Mouse (Mus musculus): ENCODE measurements at regions not wholly inside any gene's neighbourhood (a gene's known extent, or its start where the extent isn't known, plus 50 kb on each side); places are given as distances from the start of the nearest gene placed in this dataset.
"Not testable (repeated sequence)": the region's sequence is repeated elsewhere in the genome, so short reads cannot be mapped to it uniquely, and the experiment has no call there.

DNA sequence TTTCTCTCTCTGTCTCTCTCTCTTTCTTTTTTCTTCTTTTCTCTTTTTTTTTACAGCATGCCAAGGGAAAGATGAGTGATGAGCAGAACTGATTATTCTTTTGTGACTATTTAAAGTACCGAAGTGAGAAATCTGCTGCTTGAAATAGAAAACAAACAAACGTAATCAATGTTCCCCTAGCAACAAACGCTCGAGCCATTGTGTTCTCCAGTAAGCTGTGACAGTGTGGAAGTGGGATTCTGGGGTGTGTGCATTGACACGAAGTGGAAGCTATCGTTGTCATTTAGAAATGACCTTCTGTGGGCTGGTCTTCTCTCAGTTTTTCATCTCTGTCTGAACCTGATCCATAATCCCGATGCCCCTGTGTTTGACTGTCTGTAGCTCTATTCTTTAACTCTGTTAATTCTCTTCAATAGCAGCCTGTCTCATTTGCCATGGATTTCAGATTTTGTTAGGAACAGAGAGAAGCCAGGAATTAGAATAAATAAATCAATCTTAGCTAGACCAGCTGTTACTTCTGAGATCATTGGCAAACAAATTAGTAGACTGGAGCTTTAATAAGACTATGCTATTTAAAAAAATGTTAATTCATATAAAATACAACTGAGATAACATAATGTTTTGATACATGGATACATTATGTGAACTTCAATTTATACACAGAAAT is 207.5 kb upstream of the Kcnj3 start:
- no peaks in the 10 kb centered on the region for H3K4me1 ChIP-seq (ENCODE audit: insufficient read depth)
- no peaks in the 10 kb centered on the region for H3K36me3 ChIP-seq (ENCODE audit: insufficient read depth)
- H3K4me3 ChIP-seq (ENCODE audit: low read depth, low read length), result no peak overlapping the region
- no peak for TF ChIP-seq CTCF (IDR thresholded peaks at IDR 0.05; ENCODE audit: low read depth)
- peak overlapping the region; percentile 46; the same call in 1 of the 2 replicates for H3K27ac ChIP-seq (ENCODE audit: low read depth, low read length)
- 0 out of 2 replicates have a peak overlapping the region, but pooled peaks have one; percentile 21 for H3K4me2 ChIP-seq (ENCODE audit: low read depth)
- 32% methylated on average over 7 of the region's 7 CpGs for WGBS
- no peaks in the 10 kb centered on the region for H3K9me3 ChIP-seq (ENCODE audit: low read length)
- no peak overlapping the region for H3K9ac ChIP-seq
- no peaks in the 10 kb centered on the region for H3K27me3 ChIP-seq (ENCODE audit: insufficient read depth, low read length)
- peak; percentile 60 for DNase-seq
- peak; percentile 85 for ATAC-seq

DNA sequence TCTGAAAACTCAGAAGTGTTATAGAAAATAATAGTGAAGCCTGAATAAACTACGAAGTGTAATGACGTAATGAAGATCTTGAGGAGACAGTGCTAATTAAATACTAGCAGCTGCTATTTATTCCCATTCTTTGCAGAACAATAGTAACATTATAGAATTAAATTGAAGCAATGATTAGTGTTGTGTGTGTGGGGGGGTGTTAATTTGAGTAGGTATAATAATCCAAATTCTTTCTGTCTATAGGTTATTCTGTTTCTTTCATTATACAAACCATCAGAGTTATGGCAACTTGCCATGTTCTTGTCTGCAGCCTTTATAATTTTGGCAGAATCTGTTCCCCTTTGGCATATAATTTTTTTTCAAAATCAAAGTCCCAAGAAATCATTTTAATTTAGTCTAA is 203.9 kb upstream of the Kcnj3 start:
- H3K27ac ChIP-seq (ENCODE audit: low read depth, low read length), result no peak overlapping the region
- ATAC-seq, result no peak
- H3K9me3 ChIP-seq (ENCODE audit: low read length), result no peaks in the 10 kb centered on the region
- H3K4me1 ChIP-seq (ENCODE audit: insufficient read depth), result no peaks in the 10 kb centered on the region
- H3K4me3 ChIP-seq (ENCODE audit: low read depth, low read length), result no peak overlapping the region
- H3K4me2 ChIP-seq (ENCODE audit: low read depth), result no peak overlapping the region
- H3K27me3 ChIP-seq (ENCODE audit: insufficient read depth, low read length), result no peaks in the 10 kb centered on the region
- 30% methylated on average over 2 of the region's 2 CpGs for WGBS
- H3K9ac ChIP-seq, result no peak overlapping the region
- TF ChIP-seq CTCF (IDR thresholded peaks at IDR 0.05; ENCODE audit: low read depth), result no peak
- H3K36me3 ChIP-seq (ENCODE audit: insufficient read depth), result no peaks in the 10 kb centered on the region
- no peak for DNase-seq

DNA sequence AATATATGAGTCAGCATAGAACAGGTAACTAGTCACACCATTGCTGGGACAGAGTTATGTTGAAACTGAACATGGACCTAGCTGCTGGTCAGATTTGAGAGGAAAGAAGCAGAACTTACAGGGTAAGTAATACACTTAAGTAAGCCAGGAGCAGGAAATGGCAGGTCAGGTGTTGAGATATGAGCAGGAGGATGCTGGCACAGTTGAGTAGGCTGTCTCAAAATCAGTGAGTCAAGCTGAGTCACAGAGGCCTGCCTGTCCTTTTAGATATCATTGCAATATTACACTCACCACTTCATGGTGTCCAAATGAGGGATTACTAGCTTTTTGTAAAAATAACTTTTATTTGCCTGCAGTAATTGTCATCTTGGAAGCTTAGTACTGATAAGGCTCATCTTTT is 182.6 kb upstream of the Kcnj3 start:
- H3K36me3 ChIP-seq (ENCODE audit: insufficient read depth), result no peaks in the 10 kb centered on the region
- TF ChIP-seq CTCF (IDR thresholded peaks at IDR 0.05; ENCODE audit: low read depth), result no peak
- no peak for DNase-seq
- H3K27me3 ChIP-seq (ENCODE audit: insufficient read depth, low read length), result no peaks in the 10 kb centered on the region
- H3K4me2 ChIP-seq (ENCODE audit: low read depth), result no peak overlapping the region
- no peaks in the 10 kb centered on the region for H3K4me1 ChIP-seq (ENCODE audit: insufficient read depth)
- H3K27ac ChIP-seq (ENCODE audit: low read depth, low read length), result no peak overlapping the region
- no peak overlapping the region for H3K4me3 ChIP-seq (ENCODE audit: low read depth, low read length)
- no peak overlapping the region for H3K9ac ChIP-seq
- ATAC-seq, result no peak
- H3K9me3 ChIP-seq (ENCODE audit: low read length), result no peaks in the 10 kb centered on the region

DNA sequence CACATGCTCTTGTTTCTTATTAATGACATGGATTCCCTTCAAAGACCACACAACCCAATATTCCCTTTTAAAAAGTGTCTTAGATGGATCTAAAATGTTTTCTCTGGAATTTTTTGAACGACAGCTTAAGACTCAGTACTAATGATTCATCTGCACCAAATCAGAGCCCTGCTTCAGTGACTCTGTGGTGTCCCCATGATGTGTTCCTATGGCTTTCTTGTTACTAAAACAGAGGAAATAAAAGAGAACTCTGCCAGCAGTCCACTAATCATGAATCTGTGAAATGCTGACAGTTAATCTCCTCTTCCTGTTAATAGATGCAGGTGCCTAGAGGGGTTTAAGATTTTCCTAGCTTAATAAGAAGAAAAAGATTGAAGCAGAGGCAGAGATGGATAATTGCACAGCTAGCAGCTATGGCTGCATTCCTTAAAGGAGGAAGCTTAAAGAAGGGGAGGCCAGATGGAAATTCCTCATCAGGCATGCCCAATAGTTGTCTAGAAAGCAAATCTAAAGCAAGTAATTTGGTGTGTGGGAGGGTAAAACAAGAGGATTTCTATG is 173.0 kb upstream of the Kcnj3 start:
- Histone ChIP-seq H3K4me1 (ENCODE audit: insufficient read depth) (no peaks in the 10 kb centered on the region), H3K36me3 (ENCODE audit: insufficient read depth) (no peaks in the 10 kb centered on the region), H3K4me3 (ENCODE audit: low read depth, low read length) (no peak overlapping the region), H3K4me2 (ENCODE audit: low read depth) (no peak overlapping the region), H3K27me3 (ENCODE audit: insufficient read depth, low read length) (no peaks in the 10 kb centered on the region), H3K9me3 (ENCODE audit: low read length) (no peaks in the 10 kb centered on the region), H3K27ac (ENCODE audit: low read depth, low read length) (no peak overlapping the region), H3K9ac (no peak overlapping the region)
- TF ChIP-seq CTCF (IDR thresholded peaks at IDR 0.05; ENCODE audit: low read depth), result no peak
- ATAC-seq (no peak), DNase-seq (no peak)
- 10% methylated on average over 1 of the region's 1 CpGs for whole genome bisulfite sequencing

DNA sequence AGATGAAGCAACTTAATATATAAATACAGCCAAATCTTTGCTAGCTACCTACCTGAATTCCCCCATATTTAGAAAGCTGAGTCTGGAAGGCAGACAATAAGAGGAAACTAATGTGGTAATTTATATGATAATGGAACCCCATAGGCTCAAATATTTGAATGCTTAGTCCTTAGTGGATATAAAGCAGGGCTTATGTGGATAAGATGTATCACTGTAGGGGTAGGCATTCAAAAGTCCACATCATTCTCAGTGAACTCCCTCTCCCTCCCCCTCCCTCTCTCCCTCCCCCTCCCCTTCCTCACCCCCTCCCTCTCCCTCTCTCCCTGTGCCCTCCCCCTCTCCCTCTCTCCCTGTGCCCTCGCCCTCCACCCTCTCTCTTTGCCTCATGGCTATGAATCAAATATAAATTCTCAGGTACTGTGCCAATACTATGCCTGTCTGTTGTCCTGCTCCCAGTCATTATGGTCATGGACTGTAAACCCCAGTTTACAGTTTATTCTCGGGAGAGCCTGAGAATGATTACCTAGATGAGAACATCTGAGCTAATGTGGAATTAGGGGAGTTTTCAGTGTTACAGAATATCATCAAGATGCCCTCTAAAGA is 171.8 kb upstream of the Kcnj3 start:
- Histone ChIP-seq H3K9ac (no peak overlapping the region), H3K27ac (ENCODE audit: low read depth, low read length) (no peak overlapping the region), H3K4me1 (ENCODE audit: insufficient read depth) (no peaks in the 10 kb centered on the region), H3K36me3 (ENCODE audit: insufficient read depth) (no peaks in the 10 kb centered on the region), H3K27me3 (ENCODE audit: insufficient read depth, low read length) (no peaks in the 10 kb centered on the region), H3K4me2 (ENCODE audit: low read depth) (no peak overlapping the region), H3K4me3 (ENCODE audit: low read depth, low read length) (no peak overlapping the region), H3K9me3 (ENCODE audit: low read length) (no peaks in the 10 kb centered on the region)
- 77% methylated on average over 1 of the region's 2 CpGs for WGBS
- no peak for DNase-seq
- ATAC-seq, result no peak
- TF ChIP-seq CTCF (IDR thresholded peaks at IDR 0.05; ENCODE audit: low read depth), result no peak

DNA sequence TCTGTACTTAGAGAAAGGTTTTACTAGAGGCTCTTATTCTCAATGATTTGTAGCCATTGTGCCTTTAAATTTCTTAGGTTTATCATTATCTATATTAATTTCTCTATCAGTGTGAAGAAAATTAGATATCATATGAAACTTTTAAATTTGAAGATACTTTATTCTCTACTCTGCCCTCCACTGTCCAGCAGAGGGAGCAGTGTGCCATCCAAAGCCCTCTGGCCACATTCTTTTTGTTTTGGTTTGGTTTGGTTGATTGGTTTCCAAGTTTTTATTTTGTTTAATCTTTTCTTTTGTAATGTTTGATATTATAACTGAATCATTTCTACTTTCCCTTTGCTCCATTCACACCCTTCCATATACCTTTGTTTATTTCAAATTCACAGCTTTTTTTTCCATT is 129.4 kb upstream of the Kcnj3 start:
- Histone ChIP-seq H3K9ac (no peak overlapping the region), H3K27ac (ENCODE audit: low read depth, low read length) (no peak overlapping the region), H3K36me3 (ENCODE audit: insufficient read depth) (no peaks in the 10 kb centered on the region), H3K4me2 (ENCODE audit: low read depth) (no peak overlapping the region), H3K9me3 (ENCODE audit: low read length) (no peaks in the 10 kb centered on the region), H3K27me3 (ENCODE audit: insufficient read depth, low read length) (no peaks in the 10 kb centered on the region), H3K4me3 (ENCODE audit: low read depth, low read length) (no peak overlapping the region), H3K4me1 (ENCODE audit: insufficient read depth) (no peaks in the 10 kb centered on the region)
- DNase-seq (peak; percentile 29), ATAC-seq (no peak)
- TF ChIP-seq CTCF (IDR thresholded peaks at IDR 0.05; ENCODE audit: low read depth), result peak; percentile 57

DNA sequence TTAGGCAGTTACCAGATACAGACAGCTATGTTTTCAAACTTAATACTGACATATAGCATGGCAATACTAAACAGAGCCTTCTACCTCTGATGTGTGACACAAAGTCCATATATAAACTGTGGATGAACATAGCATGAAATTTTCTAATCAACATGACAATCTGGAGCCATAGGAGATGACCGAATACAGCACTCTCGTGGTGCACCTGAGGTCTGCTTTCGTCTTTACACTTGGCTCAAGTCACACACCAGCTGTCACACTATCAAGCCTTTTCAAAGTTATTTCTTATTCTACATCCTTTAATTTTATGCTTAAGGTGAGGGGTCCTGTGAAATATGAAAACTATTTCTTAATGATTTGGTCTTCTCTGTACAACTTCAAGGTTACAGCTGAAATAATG is 120.1 kb upstream of the Kcnj3 start:
- no peak for TF ChIP-seq CTCF (IDR thresholded peaks at IDR 0.05; ENCODE audit: low read depth)
- Histone ChIP-seq H3K27me3 (ENCODE audit: insufficient read depth, low read length) (no peaks in the 10 kb centered on the region), H3K4me1 (ENCODE audit: insufficient read depth) (no peaks in the 10 kb centered on the region), H3K36me3 (ENCODE audit: insufficient read depth) (no peaks in the 10 kb centered on the region), H3K9ac (no peak overlapping the region), H3K9me3 (ENCODE audit: low read length) (no peaks in the 10 kb centered on the region), H3K27ac (ENCODE audit: low read depth, low read length) (no peak overlapping the region), H3K4me2 (ENCODE audit: low read depth) (no peak overlapping the region), H3K4me3 (ENCODE audit: low read depth, low read length) (no peak overlapping the region)
- WGBS, result 78% methylated on average over 3 of the region's 3 CpGs
- no peak for ATAC-seq
- no peak for DNase-seq

DNA sequence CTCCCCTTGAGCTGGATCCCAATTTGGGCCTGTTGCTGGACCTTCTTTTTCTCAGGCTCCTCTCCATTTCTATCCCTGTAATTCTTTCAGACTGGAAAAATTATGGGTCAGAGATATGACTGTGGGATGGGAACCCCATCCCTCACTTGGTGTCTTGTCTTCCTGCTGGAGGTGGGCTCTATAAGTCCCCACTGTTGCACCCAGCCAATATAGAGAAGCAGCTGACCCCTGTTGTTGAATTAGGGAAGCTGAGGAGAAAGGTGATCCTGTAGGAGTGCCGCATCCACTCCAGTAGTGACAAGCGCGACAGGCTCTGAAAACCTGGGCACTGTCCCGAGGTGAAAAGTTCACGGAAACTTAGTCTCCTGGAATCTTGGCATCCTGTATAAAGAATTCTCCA is 81.7 kb upstream of the Kcnj3 start:
- H3K4me1 ChIP-seq (ENCODE audit: insufficient read depth); H3K36me3 ChIP-seq (ENCODE audit: insufficient read depth); H3K9me3 ChIP-seq (ENCODE audit: low read length); DNase-seq; H3K9ac ChIP-seq; H3K4me2 ChIP-seq (ENCODE audit: low read depth); H3K27ac ChIP-seq (ENCODE audit: low read depth, low read length); H3K27me3 ChIP-seq (ENCODE audit: insufficient read depth, low read length); ATAC-seq; H3K4me3 ChIP-seq (ENCODE audit: low read depth, low read length): not testable (repeated sequence)
- 95% methylated on average over 5 of the region's 5 CpGs for WGBS
